Mouse (Mus musculus): ENCODE measurements around the gene Fam131c.

- TF ChIP-seq FLI1 (IDR thresholded peaks at IDR 0.05; ENCODE audit: low read length), result no peak
- no peak for TF ChIP-seq GATA1 (IDR thresholded peaks at IDR 0.05; ENCODE audit: borderline replicate concordance, low read length)
Observed at GRCm38 (mm10) chr4:141343515-141343914, 24.5 kb upstream of the Fam131c start.
